Mouse (Mus musculus): ENCODE measurements around the gene Uqcr11.

DNA sequence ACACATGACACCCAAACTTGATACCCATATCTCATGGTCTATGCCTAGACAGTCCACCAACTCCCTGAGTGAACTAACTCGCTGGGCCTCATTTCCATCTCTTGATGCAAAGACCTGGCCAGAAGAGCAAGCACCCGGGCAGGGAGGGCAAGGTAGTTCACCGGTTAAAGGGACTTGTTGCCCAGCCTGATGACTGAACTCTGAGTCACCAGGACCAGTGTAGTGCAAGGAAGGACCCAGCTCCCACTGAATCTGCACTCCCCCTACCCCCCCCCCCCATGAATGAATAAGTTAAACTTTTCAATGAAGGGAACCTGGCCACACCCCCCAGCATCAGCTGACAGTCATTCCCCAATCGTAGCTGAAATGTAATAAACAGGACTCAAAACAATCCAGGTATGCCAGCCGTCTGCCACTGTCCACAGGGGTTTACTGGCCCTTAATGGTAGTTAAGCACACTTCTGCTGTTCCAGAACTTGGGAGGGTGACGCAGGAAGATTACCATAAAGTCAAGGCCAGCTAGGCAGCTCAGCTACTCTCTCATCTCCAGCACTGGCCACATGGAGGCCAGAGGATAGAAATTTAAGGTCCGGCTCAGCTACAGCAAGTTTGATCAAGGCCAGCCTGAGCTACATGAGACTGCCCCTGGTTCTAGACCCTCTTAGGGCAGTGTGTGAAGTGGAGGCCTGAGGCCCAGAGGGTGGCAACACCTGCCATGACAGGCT lies 23.8 kb downstream of the Uqcr11 start:
- no peak for TF ChIP-seq CTCF (IDR thresholded peaks at IDR 0.05; ENCODE audit: borderline replicate concordance, insufficient read depth, low read depth, low read length)
- TF ChIP-seq POLR2A (IDR thresholded peaks at IDR 0.05; ENCODE audit: borderline replicate concordance, insufficient read depth, low read length), result no peak
